Mouse (Mus musculus): Measurements from ENCODE around the gene Slc28a1. TPM values are rescaled to one million over a fixed set of nuclear protein-coding genes. Genes with fewer than 3 reads are reported as not detected.

Gene Slc28a1
- polyA plus RNA-seq, 1 experiment, result not detected

GRCm38 (mm10) chr7:81214153-81214907 lies 99.7 kb downstream of the Slc28a1 start:
- no peak for TF ChIP-seq GATA1 (IDR thresholded peaks at IDR 0.05; ENCODE audit: low read length)

DNA sequence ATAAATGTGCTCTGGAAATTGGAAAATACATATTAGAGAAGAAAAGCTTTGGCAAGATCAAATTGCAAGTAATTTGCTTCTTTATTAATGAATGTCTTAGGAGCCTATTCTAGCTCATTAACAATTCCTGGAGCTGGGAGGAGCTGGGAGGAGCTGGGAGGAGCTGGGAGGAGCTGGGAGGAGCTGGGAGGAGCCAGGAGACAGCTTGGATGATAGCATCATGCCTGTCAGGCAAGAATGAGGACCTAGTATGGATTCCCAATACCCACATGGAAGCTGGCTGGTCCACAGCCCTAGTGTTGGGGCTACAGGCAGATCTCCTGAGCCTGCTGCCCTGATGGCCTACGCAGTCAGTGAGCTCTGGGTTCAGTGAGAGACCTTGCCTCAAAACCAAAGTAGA lies 101.4 kb downstream of the Slc28a1 start:
- no peak for TF ChIP-seq GATA1 (IDR thresholded peaks at IDR 0.05; ENCODE audit: low read length)

- no peak for TF ChIP-seq GATA1 (IDR thresholded peaks at IDR 0.05; ENCODE audit: low read length)
Observed at GRCm38 (mm10) chr7:81219321-81219720, 104.7 kb downstream of the Slc28a1 start.

Other genes with a start within 250 kb of the Slc28a1 start
- gene Wdr73, start 213.5 kb upstream of the Slc28a1 start, polyA plus RNA-seq (2012), result 20.3 and 30.1 TPM in 2 replicates
- gene Nmb, start 209.7 kb upstream of the Slc28a1 start, polyA plus RNA-seq (2012), result 2.1 TPM in 2 replicates
- gene Sec11a, start 167.0 kb upstream of the Slc28a1 start, polyA plus RNA-seq (2012), result 9.4 and 10.9 TPM in 2 replicates
- gene Zfp592, start 121.1 kb upstream of the Slc28a1 start, polyA plus RNA-seq (2012), result 65.8 and 78.9 TPM in 2 replicates
- 1.5 and 1.9 TPM in 2 replicates for gene Alpk3, start 57.2 kb upstream of the Slc28a1 start, polyA plus RNA-seq (2012)
- gene Pde8a, start 98.8 kb downstream of the Slc28a1 start, polyA plus RNA-seq (2012), result not detected in 2 replicates
- 208 and 235 TPM in 2 replicates for gene Rps17, start 230.5 kb downstream of the Slc28a1 start, polyA plus RNA-seq (2012)

Measured in G1E-ER4 (cell line).